Mouse (Mus musculus): ENCODE measurements around the gene Tfr2.

Tfr2 gene

GRCm38 (mm10) chr5:137569665-137570064 is at the start of gene Tfr2:
Gene Tfr2, plus strand, starts transcription at chr5:137569840.
- no peak for ATAC-seq (ENCODE audit: low TSS enrichment)

GRCm38 (mm10) chr5:137521861-137522260 is 47.8 kb upstream of the Tfr2 start:
- no peak for ATAC-seq (ENCODE audit: low TSS enrichment)

- no peak for ATAC-seq (ENCODE audit: low TSS enrichment)
These were observed 46.9 kb upstream of the Tfr2 start for GRCm38 (mm10) chr5:137522711-137523110.

GRCm38 (mm10) chr5:137523396-137524250 is 46.0 kb upstream of the Tfr2 start:
- ATAC-seq (ENCODE audit: low TSS enrichment) = 0 out of 2 replicates have a peak, but pooled peaks have one; percentile 10

GRCm38 (mm10) chr5:137524251-137524515 is 45.5 kb upstream of the Tfr2 start:
- ATAC-seq (ENCODE audit: low TSS enrichment) = no peak

GRCm38 (mm10) chr5:137524671-137525070 is 45.0 kb upstream of the Tfr2 start:
- no peak for ATAC-seq (ENCODE audit: low TSS enrichment)

GRCm38 (mm10) chr5:137525511-137525910 is 44.1 kb upstream of the Tfr2 start:
- ATAC-seq (ENCODE audit: low TSS enrichment) = no peak

- peak; percentile 21; the same call in 1 of the 2 replicates for ATAC-seq (ENCODE audit: low TSS enrichment)
These were observed 43.3 kb upstream of the Tfr2 start for GRCm38 (mm10) chr5:137526192-137526936.

GRCm38 (mm10) chr5:137527413-137527812 is 42.2 kb upstream of the Tfr2 start:
- no peak for ATAC-seq (ENCODE audit: low TSS enrichment)

- ATAC-seq (ENCODE audit: low TSS enrichment) = no peak
These were observed 41.2 kb upstream of the Tfr2 start for GRCm38 (mm10) chr5:137528247-137528968.

- no peak for ATAC-seq (ENCODE audit: low TSS enrichment)
These were observed 40.2 kb upstream of the Tfr2 start for GRCm38 (mm10) chr5:137529221-137529995.

- no peak for ATAC-seq (ENCODE audit: low TSS enrichment)
These were observed 39.6 kb upstream of the Tfr2 start for GRCm38 (mm10) chr5:137530075-137530474.

- ATAC-seq (ENCODE audit: low TSS enrichment) = peak; percentile 13
These were observed 38.8 kb upstream of the Tfr2 start for GRCm38 (mm10) chr5:137530588-137531413.

- no peak for ATAC-seq (ENCODE audit: low TSS enrichment)
These were observed 38.1 kb upstream of the Tfr2 start for GRCm38 (mm10) chr5:137531414-137532130.

GRCm38 (mm10) chr5:137532131-137532807 is 37.4 kb upstream of the Tfr2 start:
- ATAC-seq (ENCODE audit: low TSS enrichment) = no peak

GRCm38 (mm10) chr5:137532808-137533116 is 36.9 kb upstream of the Tfr2 start:
- 0 out of 2 replicates have a peak, but pooled peaks have one; percentile 3 for ATAC-seq (ENCODE audit: low TSS enrichment)

- ATAC-seq (ENCODE audit: low TSS enrichment) = peak; percentile 68
These were observed 36.4 kb upstream of the Tfr2 start, which contains the start of the genes Epo and Gnb2 for GRCm38 (mm10) chr5:137533117-137533827. Gene Epo, minus strand, starts transcription at chr5:137533242. Gene Gnb2, minus strand, starts transcription at chr5:137533510.

GRCm38 (mm10) chr5:137534762-137535161 is 34.9 kb upstream of the Tfr2 start:
- ATAC-seq (ENCODE audit: low TSS enrichment) = no peak

GRCm38 (mm10) chr5:137535318-137535717 is 34.3 kb upstream of the Tfr2 start:
- ATAC-seq (ENCODE audit: low TSS enrichment) = no peak
